Mouse (Mus musculus): ENCODE measurements around the gene Dock3. TPM values are rescaled to one million over a fixed set of nuclear protein-coding genes. Genes with fewer than 3 reads are reported as not detected.

The Dock3 gene
- 0.60 and 0.95 TPM in 2 replicates for polyA plus RNA-seq (2015; fragmentation: Nextera tagmentation; extraction: Ambion mirVana)

DNA sequence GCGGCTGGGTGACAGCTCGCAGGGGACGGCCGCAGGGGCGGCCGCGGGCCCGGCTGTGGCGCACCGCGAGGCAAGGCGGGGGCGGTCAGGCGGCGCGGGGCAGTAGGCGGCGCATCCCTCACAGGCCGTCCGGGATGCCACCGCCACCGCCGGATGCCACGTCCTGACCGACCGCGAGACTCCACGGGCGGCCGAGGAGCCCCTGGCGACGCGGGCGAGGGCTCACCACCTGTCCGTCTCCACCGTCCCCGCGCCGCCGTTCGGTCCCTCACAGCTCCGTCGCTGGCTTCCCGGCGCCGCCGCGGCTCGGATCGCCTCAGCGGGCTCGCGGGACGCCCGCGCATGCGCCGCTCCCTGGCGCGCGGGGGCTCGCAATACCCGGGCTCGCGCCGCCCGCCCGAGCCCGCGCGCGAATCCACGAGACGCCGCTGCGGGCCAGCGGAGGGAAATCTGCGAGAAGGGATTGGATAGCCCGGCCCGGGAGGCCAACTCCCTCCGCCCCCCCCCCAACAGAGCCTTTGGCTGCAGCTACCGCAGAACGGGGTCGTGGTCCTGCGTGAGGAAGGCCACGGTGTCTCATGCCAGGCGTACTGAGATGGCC lies at the start of gene Dock3:
Gene Dock3 (minus strand): TSS at position 371 of the 601 bp plus-strand sequence.
- Histone ChIP-seq H3K36me3 (ENCODE audit: control insufficient read depth, insufficient read depth) (no peaks in the 10 kb centered on the region), H3K9me3 (ENCODE audit: control insufficient read depth) (no peaks in the 10 kb centered on the region), H3K4me2 (replicated peaks; ENCODE audit: low read depth) (peak within 1 kb of the TSS; percentile 95), H3K4me1 (replicated peaks; ENCODE audit: control insufficient read depth, insufficient read depth, low read length) (no peaks in the 10 kb centered on the region), H3K27ac (ENCODE audit: low read depth, low read length) (no peak within 1 kb of the TSS), H3K27me3 (replicated peaks; ENCODE audit: control insufficient read depth, insufficient read depth, low read length) (peaks cover 87% of the 10 kb centered on the region), H3K4me3 (ENCODE audit: low read depth, low read length) (peak within 1 kb of the TSS; percentile 59), H3K9ac (ENCODE audit: low read depth, low read length) (0 out of 2 replicates have a peak within 1 kb of the TSS, but pooled peaks have one; percentile 1)
- peak; percentile 54; the same call in 1 of the 2 replicates for ATAC-seq
- no peak for TF ChIP-seq CTCF (IDR thresholded peaks at IDR 0.05; ENCODE audit: low read depth)
- under 1% methylated on average over 50 of the region's 87 CpGs for WGBS

DNA sequence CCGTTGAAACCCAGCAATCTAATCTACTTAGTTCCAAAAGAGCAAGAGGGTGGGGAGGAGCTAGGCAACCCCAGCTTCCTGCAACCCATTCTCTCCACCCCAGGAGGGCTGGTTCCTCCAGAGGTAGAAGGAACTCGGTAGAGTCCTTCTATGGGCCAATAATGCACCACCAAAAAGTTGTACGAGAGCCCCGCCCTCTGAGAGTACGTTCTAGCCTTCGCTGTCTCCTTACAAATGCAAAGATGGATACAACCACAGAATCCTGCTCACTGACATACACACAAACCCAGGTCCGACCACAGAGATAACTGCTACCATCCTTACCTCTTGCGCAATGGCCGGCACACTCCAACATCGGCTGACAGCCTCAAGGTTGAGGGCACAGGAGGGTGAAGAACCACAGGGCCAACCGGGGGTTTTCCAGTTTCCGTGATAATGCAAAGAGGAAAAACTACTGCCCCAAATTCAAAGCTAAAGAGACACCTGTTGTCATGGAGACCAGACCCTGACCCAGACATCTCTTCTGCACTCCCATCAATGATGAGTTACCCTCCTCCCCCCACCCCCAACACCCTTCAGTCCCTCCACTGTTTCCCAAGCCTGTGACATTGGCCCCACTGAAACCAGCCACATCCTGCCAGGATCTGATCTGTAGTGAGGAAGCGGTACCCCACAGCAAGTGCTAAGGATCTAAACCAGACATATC lies 48.8 kb upstream of the Dock3 start:
- WGBS, result 51% methylated on average over 13 of the region's 13 CpGs
- ATAC-seq, result peak; percentile 34
- peak overlapping the region; percentile 7; the same call in 1 of the 2 replicates for H3K4me3 ChIP-seq (ENCODE audit: low read depth, low read length)
- peak overlapping the region; percentile 55; the same call in 1 of the 2 replicates for H3K27ac ChIP-seq (ENCODE audit: low read depth, low read length)
- H3K9ac ChIP-seq (ENCODE audit: low read depth, low read length), result no peak overlapping the region
- no peaks in the 10 kb centered on the region for H3K27me3 ChIP-seq (replicated peaks; ENCODE audit: control insufficient read depth, insufficient read depth, low read length)
- peaks cover 15% of the 10 kb centered on the region for H3K4me1 ChIP-seq (replicated peaks; ENCODE audit: control insufficient read depth, insufficient read depth, low read length)
- no peaks in the 10 kb centered on the region for H3K9me3 ChIP-seq (ENCODE audit: control insufficient read depth)
- TF ChIP-seq CTCF (IDR thresholded peaks at IDR 0.05; ENCODE audit: low read depth), result no peak
- peak overlapping the region; percentile 54 for H3K4me2 ChIP-seq (replicated peaks; ENCODE audit: low read depth)
- H3K36me3 ChIP-seq (ENCODE audit: control insufficient read depth, insufficient read depth), result peaks cover 3% of the 10 kb centered on the region; the same call in 1 of the 2 replicates

DNA sequence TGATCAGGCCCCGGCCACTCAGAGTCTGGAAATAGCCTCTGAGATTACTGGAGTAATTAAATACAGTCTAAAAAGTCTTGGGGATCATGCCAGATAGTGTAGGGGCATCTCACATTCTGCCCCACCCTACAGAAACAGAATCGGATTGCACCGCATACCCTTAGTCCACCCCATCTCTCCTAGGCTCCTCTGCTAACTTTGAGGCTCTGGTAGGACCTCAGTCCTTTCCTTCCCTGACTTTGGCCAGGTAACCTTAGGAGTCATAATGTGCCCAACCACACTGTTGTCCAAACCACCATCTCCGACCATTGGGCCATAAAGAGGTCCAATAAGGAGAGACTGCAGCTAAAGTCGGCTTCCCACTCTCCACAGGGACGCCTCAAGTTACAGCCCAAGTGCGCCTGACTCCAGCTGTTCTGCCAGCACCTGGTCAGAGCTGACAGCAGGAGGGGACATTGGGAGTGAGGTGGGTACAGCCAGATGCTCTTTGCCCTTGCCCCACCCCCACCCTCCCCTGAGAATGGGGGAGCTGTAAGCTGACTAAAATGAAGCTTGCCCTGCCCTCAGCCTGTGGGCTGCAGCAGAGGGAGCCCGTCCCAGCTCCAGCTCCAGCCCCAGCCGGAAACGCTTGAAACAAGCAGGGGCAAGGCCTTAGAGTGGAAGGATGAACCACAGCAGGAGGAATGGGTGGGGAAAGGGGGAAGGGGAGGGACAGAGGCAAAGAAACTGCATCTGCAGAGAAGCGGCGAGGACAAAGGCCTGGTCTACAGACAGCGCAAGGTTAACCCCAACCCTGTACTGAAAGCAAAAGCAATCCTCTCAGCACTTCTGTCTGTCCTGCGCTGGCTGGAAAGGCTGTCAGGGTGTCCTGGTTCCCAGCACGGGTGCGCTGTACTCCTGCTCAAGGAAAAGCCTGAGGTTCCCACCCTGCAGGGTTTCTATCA lies 47.9 kb upstream of the Dock3 start:
- peak; percentile 28; the same call in 1 of the 2 replicates for TF ChIP-seq CTCF (IDR thresholded peaks at IDR 0.05; ENCODE audit: low read depth)
- WGBS, result 14% methylated on average over 16 of the region's 16 CpGs
- peaks cover 3% of the 10 kb centered on the region; the same call in 1 of the 2 replicates for H3K36me3 ChIP-seq (ENCODE audit: control insufficient read depth, insufficient read depth)
- no peak overlapping the region for H3K9ac ChIP-seq (ENCODE audit: low read depth, low read length)
- ATAC-seq, result peak; percentile 64
- no peaks in the 10 kb centered on the region for H3K9me3 ChIP-seq (ENCODE audit: control insufficient read depth)
- H3K27me3 ChIP-seq (replicated peaks; ENCODE audit: control insufficient read depth, insufficient read depth, low read length), result no peaks in the 10 kb centered on the region
- H3K4me2 ChIP-seq (replicated peaks; ENCODE audit: low read depth), result peak overlapping the region; percentile 54
- H3K4me3 ChIP-seq (ENCODE audit: low read depth, low read length), result peak overlapping the region; percentile 7; the same call in 1 of the 2 replicates
- H3K27ac ChIP-seq (ENCODE audit: low read depth, low read length), result peak overlapping the region; percentile 55
- H3K4me1 ChIP-seq (replicated peaks; ENCODE audit: control insufficient read depth, insufficient read depth, low read length), result peaks cover 15% of the 10 kb centered on the region

DNA sequence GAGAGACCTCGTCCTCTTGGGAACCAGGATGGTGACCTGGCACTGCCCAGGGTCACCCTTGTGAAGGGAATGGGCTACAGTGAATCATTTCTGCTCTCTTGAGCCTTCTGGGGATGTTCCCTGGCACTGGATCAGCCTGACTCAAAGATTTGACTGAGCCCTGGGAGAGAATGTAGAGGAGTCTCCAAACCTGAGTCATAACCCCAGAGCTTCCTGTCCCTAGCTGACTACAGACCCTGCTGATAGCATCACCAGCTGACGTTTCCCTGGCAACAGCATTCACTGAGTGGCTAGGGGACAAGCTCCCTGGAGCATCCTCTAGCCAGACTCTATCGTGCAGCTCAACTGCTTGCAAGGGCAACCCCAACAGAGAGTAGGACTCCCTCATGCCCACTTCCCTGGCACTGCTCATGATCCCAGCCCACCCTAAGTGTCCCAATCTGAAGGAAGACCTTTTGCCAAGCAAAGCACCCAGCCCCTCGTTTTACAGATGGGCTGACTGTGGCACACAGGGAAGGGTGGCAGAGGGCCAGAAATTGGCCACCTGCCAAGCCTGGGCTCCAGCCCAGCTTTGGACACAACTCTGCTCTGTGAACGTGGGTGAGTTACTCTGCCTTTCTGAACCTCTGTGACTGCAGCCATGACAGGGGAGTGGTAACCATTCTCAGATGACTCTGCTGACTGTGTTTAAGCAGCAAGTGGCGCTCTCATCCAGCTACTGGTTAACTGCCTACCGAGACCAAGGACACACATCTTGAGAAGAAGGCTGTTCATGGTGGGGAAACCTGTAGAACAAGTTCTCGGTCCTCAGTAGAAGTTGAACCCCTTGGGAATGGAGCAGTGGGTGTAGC lies 47.0 kb upstream of the Dock3 start:
- TF ChIP-seq CTCF (IDR thresholded peaks at IDR 0.05; ENCODE audit: low read depth), result peak; percentile 44
- ATAC-seq, result peak; percentile 48; the same call in 1 of the 2 replicates
- H3K27ac ChIP-seq (ENCODE audit: low read depth, low read length), result no peak overlapping the region
- peaks cover 15% of the 10 kb centered on the region for H3K4me1 ChIP-seq (replicated peaks; ENCODE audit: control insufficient read depth, insufficient read depth, low read length)
- peaks cover 3% of the 10 kb centered on the region; the same call in 1 of the 2 replicates for H3K36me3 ChIP-seq (ENCODE audit: control insufficient read depth, insufficient read depth)
- no peaks in the 10 kb centered on the region for H3K27me3 ChIP-seq (replicated peaks; ENCODE audit: control insufficient read depth, insufficient read depth, low read length)
- H3K4me3 ChIP-seq (ENCODE audit: low read depth, low read length), result no peak overlapping the region
- no peak overlapping the region for H3K9ac ChIP-seq (ENCODE audit: low read depth, low read length)
- H3K9me3 ChIP-seq (ENCODE audit: control insufficient read depth), result no peaks in the 10 kb centered on the region
- no peak overlapping the region for H3K4me2 ChIP-seq (replicated peaks; ENCODE audit: low read depth)
- WGBS, result 41% methylated on average over 8 of the region's 8 CpGs

DNA sequence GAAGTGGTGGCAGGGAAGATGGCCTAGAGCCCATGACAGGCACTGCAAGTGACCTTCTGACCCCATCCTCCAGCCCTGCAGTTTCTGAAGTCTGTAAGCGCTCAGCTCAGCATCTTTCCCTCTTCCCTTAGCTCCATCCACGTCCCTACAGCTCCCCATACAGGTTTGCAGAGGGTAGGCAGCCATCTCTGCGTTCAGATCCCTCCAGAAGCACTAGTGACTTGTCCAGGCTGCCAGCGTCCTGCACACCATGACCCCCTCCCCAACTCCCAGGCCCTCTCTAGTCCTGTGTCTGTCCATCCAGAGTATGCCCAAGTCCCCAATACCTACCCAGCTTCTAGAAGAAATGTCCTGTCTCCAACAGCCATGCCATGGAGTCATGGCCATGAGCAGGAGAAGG lies 46.4 kb upstream of the Dock3 start:
- Histone ChIP-seq H3K36me3 (ENCODE audit: control insufficient read depth, insufficient read depth) (peaks cover 3% of the 10 kb centered on the region; the same call in 1 of the 2 replicates), H3K4me1 (replicated peaks; ENCODE audit: control insufficient read depth, insufficient read depth, low read length) (peaks cover 15% of the 10 kb centered on the region), H3K4me2 (replicated peaks; ENCODE audit: low read depth) (no peak overlapping the region), H3K9ac (ENCODE audit: low read depth, low read length) (no peak overlapping the region), H3K9me3 (ENCODE audit: control insufficient read depth) (no peaks in the 10 kb centered on the region), H3K27ac (ENCODE audit: low read depth, low read length) (no peak overlapping the region), H3K4me3 (ENCODE audit: low read depth, low read length) (no peak overlapping the region), H3K27me3 (replicated peaks; ENCODE audit: control insufficient read depth, insufficient read depth, low read length) (no peaks in the 10 kb centered on the region)
- peak; percentile 27; the same call in 1 of the 2 replicates for TF ChIP-seq CTCF (IDR thresholded peaks at IDR 0.05; ENCODE audit: low read depth)
- ATAC-seq, result no peak
- WGBS, result 60% methylated on average over 4 of the region's 4 CpGs

Measured in intestine, postnatal 0 days (tissue).